Mouse (Mus musculus) lung, embryonic 16.5 days (tissue): ENCODE data around the gene Ubl3. TPM values are rescaled to one million over a fixed set of nuclear protein-coding genes. Genes with fewer than 3 reads are reported as not detected.
A peak's percentile ranks its signal among the peaks of the same experiment; 100 is the strongest.

ENCODE experiments used
- ATAC-seq: fragments of 200-750 bp; cut with Nextera tagmentation; 2 replicates; pipeline ENCODE4 v1.8.0; 2017; ENCODE audit warnings: low read depth, mild to moderate bottlenecking, moderate library complexity
- H3K27ac ChIP-seq: fragments of 300-500 bp; sonication (generic); 2 replicates; pipeline ENCODE4 v1.5.1; 2014; ENCODE audit warnings: mild to moderate bottlenecking, control low read depth, low read length
- H3K27me3 ChIP-seq: fragments of 300-500 bp; sonication (generic); 2 replicates; pipeline ENCODE4 v1.6.1; 2014; ENCODE audit warnings: low read depth, low read length, mixed read lengths; ENCODE audit not compliant: control insufficient read depth, insufficient read depth
- H3K36me3 ChIP-seq: fragments of 300-500 bp; sonication (generic); 2 replicates; pipeline ENCODE4 v1.6.1; 2014; ENCODE audit warnings: low read length; ENCODE audit not compliant: control insufficient read depth, insufficient read depth
- H3K4me1 ChIP-seq: fragments of 300-500 bp; sonication (generic); replicated peaks from 2 replicates; pipeline ENCODE4 v1.6.1; 2014; ENCODE audit warnings: low read length, mixed read lengths; ENCODE audit not compliant: control insufficient read depth, insufficient read depth
- H3K4me2 ChIP-seq: fragments of 300-500 bp; sonication (generic); 2 replicates; pipeline ENCODE4 v1.6.1; 2014; ENCODE audit warnings: low read depth, low read length, control low read depth
- H3K4me3 ChIP-seq: fragments of 300-500 bp; sonication (generic); 2 replicates; pipeline ENCODE4 v1.5.1; 2014; ENCODE audit warnings: mild to moderate bottlenecking, low read length, control low read depth
- H3K9ac ChIP-seq: fragments of 300-500 bp; sonication (generic); 2 replicates; pipeline ENCODE4 v1.6.1; 2014; ENCODE audit warnings: low read length, control low read depth
- H3K9me3 ChIP-seq: fragments of 300-500 bp; sonication (generic); 2 replicates; pipeline ENCODE4 v1.6.1; 2016; ENCODE audit warnings: low read length; ENCODE audit not compliant: control insufficient read depth
- WGBS: fragments of 180-500 bp; shearing (Covaris S2); extraction: QIAGEN DNeasy Blood & Tissue Kit; methylation state at CpG from one replicate; pipeline ENCODE4 v1.1.7; 2014; 5-methylcytosine and 5-hydroxymethylcytosine counted together
- polyA plus RNA-seq: library from polyadenylated mRNA; unstranded; fragments of >200 nt; fragmentation: Nextera tagmentation; extraction: Ambion mirVana; gene quantifications from 2 replicates; pipeline ENCODE4 v1.2.1, GENCODE M21; 2015

Ubl3 gene
- polyA plus RNA-seq = 55.9 and 73.5 TPM in 2 replicates

- Histone ChIP-seq H3K9me3 (no peaks in the 10 kb centered on the region), H3K4me2 (peak within 1 kb of the TSS; percentile 80), H3K4me1 (peaks cover 39% of the 10 kb centered on the region), H3K27me3 (no peaks in the 10 kb centered on the region), H3K36me3 (no peaks in the 10 kb centered on the region), H3K27ac (peak within 1 kb of the TSS; percentile 98), H3K4me3 (peak within 1 kb of the TSS; percentile 65), H3K9ac (peak within 1 kb of the TSS; percentile 90)
- WGBS = under 1% methylated on average over 63 of the region's 95 CpGs
- peak; percentile 97 for ATAC-seq
Measured at GRCm38 (mm10) chr5:148552187-148553071, at the start of gene Ubl3. Gene Ubl3, minus strand, starts transcription at chr5:148552789.

GRCm38 (mm10) chr5:148598376-148598775, 45.8 kb upstream of the Ubl3 start:
- H3K4me2 ChIP-seq = no peak overlapping the region
- peaks cover 3% of the 10 kb centered on the region; the same call in 1 of the 2 replicates for H3K9me3 ChIP-seq
- WGBS = 55% methylated on average over 9 of the region's 9 CpGs
- H3K27me3 ChIP-seq = no peaks in the 10 kb centered on the region
- H3K9ac ChIP-seq = no peak overlapping the region
- H3K36me3 ChIP-seq = no peaks in the 10 kb centered on the region
- H3K4me1 ChIP-seq = peaks cover 3% of the 10 kb centered on the region; the same call in 1 of the 2 replicates
- peak; percentile 83 for ATAC-seq
- H3K27ac ChIP-seq = no peak overlapping the region
- no peak overlapping the region for H3K4me3 ChIP-seq

GRCm38 (mm10) chr5:148596086-148596753, 43.6 kb upstream of the Ubl3 start:
- WGBS = 77% methylated on average over 15 of the region's 15 CpGs
- Histone ChIP-seq H3K4me2 (no peak overlapping the region), H3K27ac (no peak overlapping the region), H3K27me3 (no peaks in the 10 kb centered on the region), H3K4me1 (peaks cover 3% of the 10 kb centered on the region; the same call in 1 of the 2 replicates), H3K36me3 (no peaks in the 10 kb centered on the region), H3K4me3 (no peak overlapping the region), H3K9me3 (no peaks in the 10 kb centered on the region), H3K9ac (no peak overlapping the region)
- ATAC-seq = no peak

- Histone ChIP-seq H3K4me2 (no peak overlapping the region), H3K4me3 (no peak overlapping the region), H3K27me3 (no peaks in the 10 kb centered on the region), H3K4me1 (peaks cover 3% of the 10 kb centered on the region; the same call in 1 of the 2 replicates), H3K9me3 (no peaks in the 10 kb centered on the region), H3K27ac (no peak overlapping the region), H3K36me3 (no peaks in the 10 kb centered on the region), H3K9ac (no peak overlapping the region)
- WGBS = 57% methylated on average over 1 of the region's 1 CpGs
- no peak for ATAC-seq
Measured at GRCm38 (mm10) chr5:148595459-148595751, 42.8 kb upstream of the Ubl3 start.

- H3K9ac ChIP-seq = no peak overlapping the region
Measured at GRCm38 (mm10) chr5:148594693-148595458, 42.3 kb upstream of the Ubl3 start.

GRCm38 (mm10) chr5:148593607-148594006, 41.0 kb upstream of the Ubl3 start:
- no peak overlapping the region for H3K9ac ChIP-seq
- 57% methylated on average over 4 of the region's 4 CpGs for WGBS
- no peak overlapping the region for H3K27ac ChIP-seq
- no peaks in the 10 kb centered on the region for H3K4me1 ChIP-seq
- no peak overlapping the region for H3K4me2 ChIP-seq
- ATAC-seq = no peak
- no peaks in the 10 kb centered on the region for H3K36me3 ChIP-seq
- no peaks in the 10 kb centered on the region for H3K27me3 ChIP-seq
- H3K4me3 ChIP-seq = no peak overlapping the region
- no peaks in the 10 kb centered on the region for H3K9me3 ChIP-seq

More at GRCm38 (mm10) chr5:148594693-148595458, 42.3 kb upstream of the Ubl3 start:
- Histone ChIP-seq H3K9me3 (no peaks in the 10 kb centered on the region), H3K36me3 (no peaks in the 10 kb centered on the region), H3K4me3 (no peak overlapping the region), H3K27ac (no peak overlapping the region), H3K4me2 (no peak overlapping the region), H3K27me3 (no peaks in the 10 kb centered on the region), H3K4me1 (peaks cover 3% of the 10 kb centered on the region; the same call in 1 of the 2 replicates)
- 81% methylated on average over 3 of the region's 3 CpGs for WGBS
- no peak for ATAC-seq

GRCm38 (mm10) chr5:148591448-148591862, 38.9 kb upstream of the Ubl3 start:
- no peaks in the 10 kb centered on the region for H3K36me3 ChIP-seq
- no peak overlapping the region for H3K4me2 ChIP-seq
- no peak overlapping the region for H3K9ac ChIP-seq
- 40% methylated on average over 7 of the region's 7 CpGs for WGBS
- H3K4me1 ChIP-seq = no peaks in the 10 kb centered on the region
- H3K27ac ChIP-seq = no peak overlapping the region
- no peak for ATAC-seq
- no peak overlapping the region for H3K4me3 ChIP-seq
- no peaks in the 10 kb centered on the region for H3K9me3 ChIP-seq
- no peaks in the 10 kb centered on the region for H3K27me3 ChIP-seq

- H3K36me3 ChIP-seq = no peaks in the 10 kb centered on the region
- no peak for ATAC-seq
- H3K4me3 ChIP-seq = no peak overlapping the region
- WGBS = 48% methylated on average over 20 of the region's 20 CpGs
- no peak overlapping the region for H3K9ac ChIP-seq
- no peak overlapping the region for H3K27ac ChIP-seq
- no peaks in the 10 kb centered on the region for H3K4me1 ChIP-seq
- no peaks in the 10 kb centered on the region for H3K27me3 ChIP-seq
- no peaks in the 10 kb centered on the region for H3K9me3 ChIP-seq
- no peak overlapping the region for H3K4me2 ChIP-seq
Measured at GRCm38 (mm10) chr5:148590603-148591447, 38.2 kb upstream of the Ubl3 start.
